In genomic region chr10:111506926-111507459, GRCm38 (mm10) we compare ENCODE assay signal across 7 mouse cellular contexts. TPM values are rescaled to one million over a fixed set of nuclear protein-coding genes. Genes with fewer than 3 reads are reported as not detected.
DNase-seq lines count a peak whose midpoint lies in the region; ATAC-seq and TF ChIP-seq lines count a peak whose summit lies in the region.

No protein-coding gene starts in this region.

- no peak for TF ChIP-seq EP300 in lung, postnatal 0 days (IDR thresholded peaks at IDR 0.05)

- intact Hi-C loops in left cerebral cortex, adult 2 months (cut with DNase I), result loop anchor here (1.0 to 10.0 kb wide), 7 partner anchors 36 to 658 kb away; partner anchors contain the start of genes Caps2 and Glipr1l3
- intact Hi-C loops in left cerebral cortex, postnatal 4 days (cut with DNase I), result loop anchor here (5.0 to 10.0 kb wide), 2 partner anchors 410 to 658 kb away; partner anchors contain the start of genes Caps2 and Glipr1l3

- H3K9ac ChIP-seq in embryonic facial prominence, embryonic 15.5 days, result peak overlapping the region; percentile 90
- peak overlapping the region; percentile 95 for H3K9ac ChIP-seq in hindbrain, embryonic 14.5 days
- peak overlapping the region; percentile 95 for H3K9ac ChIP-seq in lung, postnatal 0 days (replicated peaks; ENCODE audit: low read depth)
- H3K9ac ChIP-seq in stomach, embryonic 15.5 days, result peak overlapping the region; percentile 93

- CTCF ChIA-PET in Patski (lab: Charles Lee), result interaction anchor here (0.8 to 1.9 kb wide), 4 partner anchors 148 to 421 kb away, joined by 3 to 9 read pairs (median 4); no protein-coding TSS in a partner anchor

- H3K4me1 ChIP-seq in embryonic facial prominence, embryonic 15.5 days, result 0 out of 2 replicates have a peak, but pooled peaks cover 15% of the 10 kb centered on the region
- peaks cover 12% of the 10 kb centered on the region for H3K4me1 ChIP-seq in hindbrain, embryonic 14.5 days (replicated peaks; ENCODE audit: control insufficient read depth, insufficient read depth, low read length)
- peaks cover 19% of the 10 kb centered on the region; the same call in 1 of the 2 replicates for H3K4me1 ChIP-seq in lung, postnatal 0 days (ENCODE audit: insufficient read depth, low read depth, low read length)
- H3K4me1 ChIP-seq in stomach, embryonic 15.5 days, result peaks cover 19% of the 10 kb centered on the region

- H3K27ac ChIP-seq in left cerebral cortex, adult 2 months, result peak overlapping the region; percentile 96
- H3K27ac ChIP-seq in embryonic facial prominence, embryonic 15.5 days (replicated peaks), result peak overlapping the region; percentile 92
- peak overlapping the region; percentile 91 for H3K27ac ChIP-seq in hindbrain, embryonic 14.5 days
- H3K27ac ChIP-seq in lung, postnatal 0 days (ENCODE audit: low read length), result peak overlapping the region; percentile 97
- H3K27ac ChIP-seq in stomach, embryonic 15.5 days, result peak overlapping the region; percentile 96

- H3K4me2 ChIP-seq in embryonic facial prominence, embryonic 15.5 days (replicated peaks), result peak overlapping the region; percentile 92
- H3K4me2 ChIP-seq in hindbrain, embryonic 14.5 days (replicated peaks), result peak overlapping the region; percentile 64
- H3K4me2 ChIP-seq in lung, postnatal 0 days (replicated peaks; ENCODE audit: low read depth, low read length), result peak overlapping the region; percentile 78
- peak overlapping the region; percentile 94 for H3K4me2 ChIP-seq in stomach, embryonic 15.5 days

- under 1% methylated on average over 23 of the region's 23 CpGs for WGBS in embryonic facial prominence, embryonic 15.5 days
- WGBS in hindbrain, embryonic 14.5 days, result under 1% methylated on average over 22 of the region's 23 CpGs
- WGBS in lung, postnatal 0 days, result under 1% methylated on average over 18 of the region's 23 CpGs
- under 1% methylated on average over 22 of the region's 23 CpGs for WGBS in stomach, embryonic 15.5 days

- ATAC-seq in Patski, result peak; percentile 19
- ATAC-seq in embryonic facial prominence, embryonic 15.5 days (ENCODE audit: insufficient number of reproducible peaks, low FRiP score, low TSS enrichment, low read depth), result no peak
- ATAC-seq in hindbrain, embryonic 14.5 days (ENCODE audit: low FRiP score), result peak; percentile 52
- peak; percentile 7 for ATAC-seq in lung, postnatal 0 days
- ATAC-seq in stomach, embryonic 15.5 days (ENCODE audit: insufficient read depth, low FRiP score, low read depth), result peak; percentile 5; the same call in 1 of the 2 replicates

- H3K4me3 ChIP-seq in left cerebral cortex, adult 2 months, result peak overlapping the region; percentile 81
- peak overlapping the region; percentile 82 for H3K4me3 ChIP-seq in embryonic facial prominence, embryonic 15.5 days (replicated peaks)
- H3K4me3 ChIP-seq in hindbrain, embryonic 14.5 days (replicated peaks; ENCODE audit: low read length), result peak overlapping the region; percentile 81
- H3K4me3 ChIP-seq in lung, postnatal 0 days (ENCODE audit: low read depth, low read length), result peak overlapping the region; percentile 89
- peak overlapping the region; percentile 88 for H3K4me3 ChIP-seq in stomach, embryonic 15.5 days (replicated peaks)

- H3K9me3 ChIP-seq in embryonic facial prominence, embryonic 15.5 days (replicated peaks), result no peaks in the 10 kb centered on the region
- H3K9me3 ChIP-seq in hindbrain, embryonic 14.5 days (ENCODE audit: control insufficient read depth, low read length), result no peaks in the 10 kb centered on the region
- H3K9me3 ChIP-seq in lung, postnatal 0 days (ENCODE audit: low read length), result no peaks in the 10 kb centered on the region
- H3K9me3 ChIP-seq in stomach, embryonic 15.5 days, result no peaks in the 10 kb centered on the region

- in situ Hi-C loops in Patski (cut with MboI; ENCODE audit: low pct_unique_long_range_greater_than_20kb), result loop anchor here (5.0 kb wide), 5 partner anchors 45 to 455 kb away; no protein-coding TSS in a partner anchor

- DNase-seq in left cerebral cortex, adult 2 months (ENCODE audit: extremely low spot score in 1 of 2, low spot score in 2 of 2), result peak in 1 of 2 experiments; percentile 52
- no peak for DNase-seq in left cerebral cortex, postnatal 4 days
- no peak for DNase-seq in Patski (ENCODE audit: low read depth, low spot score)
- no peak for DNase-seq in hindbrain, embryonic 14.5 days (ENCODE audit: low spot score)
- no peak for DNase-seq in lung, postnatal 0 days (ENCODE audit: low spot score)

- H3K36me3 ChIP-seq in embryonic facial prominence, embryonic 15.5 days, result no peaks in the 10 kb centered on the region
- H3K36me3 ChIP-seq in hindbrain, embryonic 14.5 days (replicated peaks; ENCODE audit: control insufficient read depth, insufficient read depth), result no peaks in the 10 kb centered on the region
- no peaks in the 10 kb centered on the region for H3K36me3 ChIP-seq in lung, postnatal 0 days (ENCODE audit: insufficient read depth, low read length)
- no peaks in the 10 kb centered on the region for H3K36me3 ChIP-seq in stomach, embryonic 15.5 days

- POLR2A ChIA-PET in Patski (lab: Charles Lee), result interaction anchor here (1.1 kb wide), 1 partner anchor 33 kb away, joined by 4 read pairs; no protein-coding TSS in a partner anchor

- no peak for TF ChIP-seq CTCF in left cerebral cortex, adult 2 months (IDR thresholded peaks at IDR 0.05)
- no peak for TF ChIP-seq CTCF in Patski (IDR thresholded peaks at IDR 0.05)
- TF ChIP-seq CTCF in lung, postnatal 0 days (IDR thresholded peaks at IDR 0.05), result no peak

- no peaks in the 10 kb centered on the region for H3K27me3 ChIP-seq in Patski
- H3K27me3 ChIP-seq in embryonic facial prominence, embryonic 15.5 days, result no peaks in the 10 kb centered on the region
- no peaks in the 10 kb centered on the region for H3K27me3 ChIP-seq in hindbrain, embryonic 14.5 days (ENCODE audit: control insufficient read depth, insufficient read depth, low read length)
- no peaks in the 10 kb centered on the region for H3K27me3 ChIP-seq in lung, postnatal 0 days (replicated peaks; ENCODE audit: insufficient read depth, low read length)
- H3K27me3 ChIP-seq in stomach, embryonic 15.5 days (replicated peaks), result no peaks in the 10 kb centered on the region

RNA-seq across cellular contexts. Expression of gene Phlda1, which starts 0.9 kb away (rescaled TPM):
- 10 to 100 TPM; 31.3 to 42.2 TPM for total RNA-seq in left cerebral cortex, adult 2 months (2021)
- 10 to 100 TPM; 18.9 to 20.3 TPM for total RNA-seq in left cerebral cortex, postnatal 4 days (2021)
- polyA plus RNA-seq in Patski (2021), result 18.4 TPM
- polyA plus RNA-seq in embryonic facial prominence, embryonic 15.5 days (2015; fragmentation: Nextera tagmentation; extraction: Ambion mirVana), result 38.3 and 43.4 TPM in 2 replicates
- polyA plus RNA-seq in hindbrain, embryonic 14.5 days (2014; fragmentation: Nextera tagmentation; extraction: Ambion mirVana), result 57.7 and 66.6 TPM in 2 replicates
- polyA plus RNA-seq in lung, postnatal 0 days (2015; fragmentation: Nextera tagmentation; extraction: Ambion mirVana), result 97.0 and 100.0 TPM in 2 replicates
- polyA plus RNA-seq in stomach, embryonic 15.5 days (2015; fragmentation: Nextera tagmentation; extraction: Ambion mirVana), result 44.7 and 58.3 TPM in 2 replicates

RNA-seq across cellular contexts. Expression of gene Nap1l1, which starts 34.0 kb away (rescaled TPM):
- 100 to 1,000 TPM; 217 to 237 TPM for total RNA-seq in left cerebral cortex, adult 2 months (2021)
- 100 to 1,000 TPM; 229 to 241 TPM for total RNA-seq in left cerebral cortex, postnatal 4 days (2021)
- 252 TPM for polyA plus RNA-seq in Patski (2021)
- polyA plus RNA-seq in embryonic facial prominence, embryonic 15.5 days (2015; fragmentation: Nextera tagmentation; extraction: Ambion mirVana), result 192 and 198 TPM in 2 replicates
- polyA plus RNA-seq in hindbrain, embryonic 14.5 days (2014; fragmentation: Nextera tagmentation; extraction: Ambion mirVana), result 178 and 185 TPM in 2 replicates
- 127 and 133 TPM in 2 replicates for polyA plus RNA-seq in lung, postnatal 0 days (2015; fragmentation: Nextera tagmentation; extraction: Ambion mirVana)
- polyA plus RNA-seq in stomach, embryonic 15.5 days (2015; fragmentation: Nextera tagmentation; extraction: Ambion mirVana), result 188 and 214 TPM in 2 replicates
